Mouse (Mus musculus): ENCODE results near the gene Dok4.

Gene Dok4

DNA sequence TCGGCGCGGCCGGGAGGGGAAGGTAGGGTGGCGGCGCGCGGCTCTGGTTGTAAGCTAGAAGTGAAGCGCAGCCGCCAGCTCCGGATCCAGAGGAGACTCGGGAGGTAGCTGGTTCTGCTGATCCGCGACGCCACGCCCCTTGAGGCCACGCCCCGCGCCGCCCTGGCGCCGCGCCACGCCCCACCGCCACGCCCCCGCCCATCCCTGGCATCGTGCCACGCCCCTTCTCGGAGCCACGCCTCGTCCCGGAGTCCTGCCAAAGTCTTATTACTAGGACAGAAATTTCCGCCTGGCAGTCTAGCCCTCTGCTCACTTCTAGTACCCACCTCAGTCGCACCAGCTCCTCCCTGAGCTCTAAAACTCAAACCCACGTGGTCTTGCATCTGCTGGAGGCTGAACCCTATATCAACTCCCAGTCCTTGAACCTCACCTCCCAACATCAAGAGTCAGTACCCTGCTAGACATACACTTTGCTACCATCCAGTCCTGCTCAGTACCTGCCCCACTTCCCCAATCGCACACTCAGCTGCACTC is at the start of gene Dok4:
Dok4 (minus strand) TSS at position 134 of the 534 bp plus-strand sequence.
- peak; percentile 97 for DNase-seq

DNA sequence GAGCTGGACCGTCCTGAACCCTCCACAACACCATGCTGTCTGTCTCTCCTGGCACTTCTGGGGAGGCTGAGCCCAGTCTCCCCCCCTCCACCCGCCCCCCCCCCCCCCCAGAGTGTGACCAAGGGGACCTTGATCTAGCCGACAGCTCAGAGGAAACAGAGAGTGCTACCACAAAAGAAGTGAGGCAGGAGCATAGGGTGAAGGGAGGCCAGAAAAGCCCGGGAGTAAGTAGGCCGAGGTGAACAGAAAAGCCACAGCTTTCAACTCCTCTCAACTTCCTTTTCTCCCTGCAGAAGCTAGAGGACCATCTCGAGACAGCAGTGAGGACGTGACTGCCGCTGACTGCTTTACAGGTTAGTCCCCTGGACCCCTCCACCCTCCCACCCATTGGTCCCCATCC is 47.3 kb upstream of the Dok4 start, which contains the start of gene Adgrg5:
Adgrg5 (plus strand) TSS at position 290 of the 400 bp plus-strand sequence.
- DNase-seq: no peak

DNA sequence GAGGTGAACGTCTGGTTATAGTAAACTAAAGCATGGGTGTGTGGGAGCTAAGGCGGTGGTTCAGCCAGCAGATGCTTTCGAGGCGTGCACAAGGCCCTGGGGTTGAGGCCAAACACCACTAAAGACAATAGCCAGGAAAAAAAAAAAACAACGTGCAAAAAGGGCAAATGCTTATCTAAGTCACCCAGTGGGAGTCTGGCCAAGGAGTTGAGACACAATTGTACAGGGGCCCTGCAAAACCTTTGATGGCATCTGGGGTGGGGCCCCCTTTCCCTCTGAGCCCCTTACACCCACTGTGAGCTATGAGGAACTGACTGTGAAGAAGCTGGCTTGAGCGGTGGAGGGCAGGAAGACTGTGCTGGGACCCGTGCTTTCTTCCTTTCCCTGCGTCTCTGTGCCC is 46.5 kb upstream of the Dok4 start:
- DNase-seq: no peak

DNA sequence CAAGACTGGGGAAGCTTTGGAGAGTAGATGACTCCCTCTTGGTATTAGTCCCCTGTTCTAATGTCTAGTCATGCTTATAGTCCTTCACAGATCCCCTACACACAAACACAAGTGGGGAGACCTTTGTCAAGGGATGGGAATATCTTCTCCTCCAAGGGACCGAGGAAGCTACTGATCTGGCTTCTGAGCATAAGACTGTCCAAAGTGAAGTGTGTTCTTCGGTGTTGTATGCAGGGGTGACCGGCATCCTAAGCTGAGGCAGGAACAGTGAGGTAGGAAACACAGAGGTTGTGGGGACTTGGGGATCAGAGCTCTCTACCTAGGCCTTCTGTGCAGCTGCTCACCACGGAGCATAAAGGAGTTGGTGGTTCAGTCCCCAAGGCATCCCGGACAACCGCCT is 46.0 kb upstream of the Dok4 start:
- no peak for DNase-seq

DNA sequence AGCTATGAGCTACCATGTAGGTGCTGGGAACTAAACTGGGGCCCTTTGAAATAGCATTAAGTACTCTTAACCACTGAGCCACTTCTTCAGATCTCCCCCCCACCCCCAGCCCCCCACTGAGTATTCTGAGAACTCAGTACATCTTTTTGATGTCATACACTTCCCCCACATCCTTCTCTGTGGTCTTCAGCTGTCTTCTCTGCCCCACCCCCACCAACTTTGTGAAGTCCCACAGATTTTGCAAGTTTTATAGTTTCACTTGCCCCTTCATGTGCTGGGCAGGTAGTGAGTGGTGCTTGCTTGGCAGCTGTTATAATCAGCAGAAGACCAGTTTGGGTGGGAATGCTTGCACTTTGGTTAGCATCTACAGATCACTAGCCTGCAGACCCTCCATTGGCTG is 43.1 kb upstream of the Dok4 start:
- no peak for DNase-seq

DNA sequence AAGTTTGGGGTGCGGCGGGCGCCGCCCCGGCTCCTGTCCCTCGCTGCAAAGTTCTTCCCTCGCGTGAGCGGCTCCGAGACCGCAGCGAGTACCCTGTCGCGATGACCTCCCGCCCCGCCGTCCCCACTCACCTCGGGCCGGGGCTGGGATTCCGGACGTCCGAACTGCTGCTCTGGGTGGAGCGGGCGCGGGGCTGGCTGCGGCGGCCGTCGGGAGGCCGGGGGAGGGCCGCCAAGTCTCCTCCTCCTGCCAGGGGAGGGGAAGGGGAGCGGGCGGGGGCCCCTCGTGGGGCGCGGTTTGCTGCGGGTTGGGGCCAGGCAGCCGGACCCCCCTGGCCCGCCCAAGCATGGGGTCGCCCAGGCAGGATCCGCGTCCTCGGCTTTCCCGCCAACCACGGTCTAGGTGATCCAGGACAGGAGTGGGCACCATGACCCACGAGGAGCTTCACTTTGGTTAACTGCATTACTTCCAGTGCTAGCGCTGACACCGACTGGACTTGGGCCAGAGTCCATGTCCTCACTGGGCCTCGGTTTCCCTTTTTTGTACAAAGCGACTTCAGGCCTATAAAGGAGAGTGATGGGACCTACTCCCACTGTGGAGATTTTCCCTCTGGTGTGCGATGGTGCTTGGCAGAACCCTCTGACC is 41.8 kb upstream of the Dok4 start, which contains the start of gene Ccdc102a:
Ccdc102a (minus strand) TSS at position 248 of the 645 bp plus-strand sequence.
- DNase-seq: peak; percentile 58

DNA sequence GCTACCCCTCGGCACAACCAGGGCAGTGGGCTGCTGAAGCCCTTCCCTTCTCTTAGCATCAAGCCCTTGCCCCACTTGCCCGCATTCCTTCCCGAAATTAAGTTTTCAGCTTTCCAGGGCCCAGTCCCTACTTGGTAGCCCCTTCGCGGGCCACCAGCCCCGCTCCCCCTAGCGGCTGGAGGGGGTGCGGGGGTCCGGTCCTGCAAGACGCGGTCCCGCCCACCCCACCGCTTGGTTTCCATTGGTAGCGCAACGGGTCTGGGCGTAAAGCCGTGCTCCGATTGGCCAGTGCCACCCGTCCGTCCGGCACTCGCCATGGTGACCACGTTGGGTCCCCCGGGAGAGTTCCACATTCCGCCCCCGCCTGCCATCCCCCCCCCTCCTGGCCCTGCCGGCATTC is 41.2 kb upstream of the Dok4 start:
- peak; percentile 88 for DNase-seq

DNA sequence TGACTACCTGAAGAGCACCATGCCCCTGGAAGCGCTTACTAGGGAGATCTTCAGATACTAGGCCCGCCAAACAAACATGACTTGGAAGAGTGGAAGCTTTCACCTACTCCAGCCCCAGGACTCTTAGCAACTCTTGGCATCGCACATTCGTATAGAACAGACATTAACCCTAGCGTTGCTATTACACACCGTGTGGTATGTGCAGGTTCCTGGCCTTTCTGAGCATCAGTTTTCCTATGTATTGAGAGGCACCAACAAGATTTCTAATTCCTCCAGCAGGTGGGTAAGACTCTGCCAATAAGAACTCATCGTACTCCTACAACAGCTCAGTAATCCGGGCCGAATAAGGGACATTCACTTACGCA is 40.8 kb upstream of the Dok4 start:
- DNase-seq: no peak

DNA sequence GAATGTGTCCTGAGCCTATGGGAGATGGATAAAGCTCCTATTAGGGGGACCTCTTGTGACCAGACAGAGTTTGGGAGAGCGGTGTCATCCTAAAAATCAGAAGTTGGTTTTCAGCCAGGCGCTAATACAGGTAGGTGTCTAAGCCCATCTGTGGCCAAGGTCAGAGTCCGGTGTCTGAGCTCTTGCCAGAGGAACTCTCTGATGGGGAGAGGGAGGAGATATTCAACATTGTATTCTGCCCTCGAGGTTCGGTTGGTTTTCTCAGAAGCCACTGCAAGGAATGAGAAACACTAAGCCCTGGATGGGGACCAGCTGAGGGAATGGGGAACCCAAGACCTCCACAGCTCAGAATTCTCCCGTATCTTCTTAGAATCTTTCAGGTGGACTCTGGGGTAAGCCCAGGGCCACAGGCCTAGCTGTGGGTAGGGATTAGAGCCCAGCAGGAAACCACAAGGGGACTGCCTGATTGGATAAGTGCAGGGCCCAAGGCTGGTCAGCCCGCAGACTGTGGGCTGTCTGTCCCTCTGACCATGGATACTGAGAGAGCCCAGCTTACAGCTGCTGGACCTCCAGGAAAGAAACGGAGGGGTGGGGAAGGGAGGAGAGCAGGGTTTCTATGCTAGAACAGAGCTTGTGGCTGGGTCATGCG is 40.3 kb upstream of the Dok4 start:
- DNase-seq: no peak

DNA sequence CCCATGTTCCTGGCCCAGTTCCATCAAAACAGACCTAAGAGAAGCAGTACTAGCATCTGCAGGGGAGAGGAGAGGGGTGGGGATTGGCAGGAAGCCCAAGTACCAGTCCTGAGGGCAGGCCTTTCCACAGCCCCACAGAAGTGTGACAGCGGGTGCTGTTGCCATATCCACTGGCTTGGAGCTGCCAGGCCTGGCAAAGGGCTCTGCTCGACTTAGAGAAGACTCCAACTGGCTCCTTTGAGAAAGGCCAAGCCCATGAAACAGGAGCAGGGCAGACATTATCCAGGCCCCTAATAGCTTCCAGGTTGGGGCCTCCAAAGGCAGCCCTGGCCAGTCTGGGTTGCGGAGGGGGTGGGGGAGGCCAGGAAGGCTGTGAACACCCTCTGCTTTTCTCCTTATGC is 38.6 kb upstream of the Dok4 start:
- no peak for DNase-seq

DNA sequence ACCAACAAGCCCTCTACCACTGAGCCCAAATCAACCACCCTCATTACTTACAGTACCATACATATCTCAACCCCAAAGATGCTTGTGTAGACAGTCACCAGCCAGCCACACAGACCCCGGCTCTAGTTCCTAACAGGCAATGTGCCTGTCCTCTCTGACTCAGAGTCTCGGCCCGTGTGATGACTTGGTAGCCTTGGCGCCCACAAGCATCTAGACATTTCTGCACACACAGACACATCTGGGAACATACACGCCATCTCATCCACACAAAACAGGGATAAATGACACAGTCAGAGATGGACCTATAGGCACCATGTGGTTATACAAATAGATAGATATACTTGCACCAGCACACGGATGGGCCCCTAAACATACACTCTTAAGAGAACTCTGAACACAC is 38.1 kb upstream of the Dok4 start:
- DNase-seq: no peak

DNA sequence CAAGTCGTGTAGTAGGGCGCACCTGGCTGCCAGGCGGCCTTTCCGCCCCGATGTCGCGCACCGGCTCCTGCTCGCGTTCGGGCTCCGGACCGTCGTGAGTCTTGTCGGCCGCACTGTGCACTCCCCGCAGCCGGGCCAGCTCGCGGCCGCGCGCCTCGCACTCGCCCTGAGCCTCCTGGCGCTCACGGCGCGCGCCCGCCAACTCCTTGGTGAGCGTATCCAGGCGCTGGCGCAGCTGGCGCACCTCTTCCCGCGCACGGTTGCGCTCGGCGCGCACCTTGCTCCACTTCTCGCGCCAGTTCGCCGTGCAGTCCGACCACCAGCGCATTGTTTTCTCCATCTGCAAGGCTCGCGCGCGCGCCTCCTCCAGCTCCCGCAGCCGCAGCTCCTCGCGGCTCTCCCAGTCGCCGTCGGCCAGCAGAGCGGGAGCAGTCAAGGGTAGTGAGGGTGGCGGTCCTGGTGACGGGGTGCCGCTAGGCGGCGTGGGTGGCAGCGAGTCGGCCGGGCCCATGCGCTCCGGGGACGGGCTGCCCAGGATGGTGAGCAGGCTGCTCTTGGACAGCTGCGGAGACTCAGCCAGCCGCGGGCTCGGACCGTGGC is 37.0 kb upstream of the Dok4 start:
- DNase-seq: peak; percentile 75

DNA sequence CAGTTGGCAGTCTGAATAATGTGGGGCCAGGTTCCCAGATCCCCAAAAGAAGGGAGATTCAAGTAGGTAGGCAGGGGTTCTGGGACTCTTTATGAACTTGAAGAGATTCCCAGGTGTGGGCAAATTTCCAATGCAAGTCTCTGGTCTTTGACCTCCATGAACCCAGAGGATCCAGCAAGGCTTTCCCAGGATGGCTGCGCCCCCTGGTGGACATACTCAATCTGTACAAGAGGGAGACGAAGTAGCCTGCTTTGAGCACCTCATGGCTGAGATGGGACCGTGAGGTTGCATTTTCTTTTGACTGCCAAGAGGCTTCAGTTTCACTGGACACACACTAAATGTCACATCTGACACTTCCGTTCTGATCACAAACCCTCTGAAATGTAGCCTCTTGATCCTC is 32.7 kb upstream of the Dok4 start:
- peak; percentile 90 for DNase-seq

DNA sequence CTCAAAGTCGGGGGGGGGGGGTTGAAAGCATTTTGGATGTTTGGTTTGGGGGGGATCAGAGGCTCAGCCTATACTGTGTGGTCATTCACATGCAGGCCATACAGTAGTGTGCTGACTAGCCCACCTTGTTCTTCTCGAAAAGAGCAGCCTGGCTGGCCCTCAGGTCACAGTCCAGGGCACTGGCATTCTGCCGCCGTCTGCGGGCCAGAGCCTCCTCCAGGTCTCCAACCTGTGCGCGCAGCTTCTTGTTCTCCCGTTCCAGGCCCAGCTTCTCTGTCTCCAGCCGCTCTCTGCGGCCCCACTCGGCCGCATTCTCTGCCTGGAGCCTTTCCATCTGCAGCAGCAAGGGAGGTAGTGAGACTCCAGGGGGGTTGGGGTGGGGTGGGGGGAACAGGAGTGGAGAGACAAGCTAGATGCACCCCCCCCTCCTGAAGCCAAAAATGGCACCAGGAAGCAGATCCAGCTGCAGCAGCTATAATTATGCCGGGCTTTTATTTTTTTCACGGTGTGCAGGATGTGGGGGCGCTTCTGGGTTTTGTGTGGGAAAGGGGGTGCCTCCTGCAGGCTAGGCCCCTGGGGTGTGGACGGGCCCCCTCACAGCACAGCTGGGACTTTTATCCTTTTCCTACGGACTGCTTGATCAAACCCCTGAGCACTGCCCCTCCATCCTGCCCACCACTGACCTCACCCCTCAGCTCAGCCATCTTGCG is 31.6 kb upstream of the Dok4 start:
- DNase-seq: peak; percentile 70

DNA sequence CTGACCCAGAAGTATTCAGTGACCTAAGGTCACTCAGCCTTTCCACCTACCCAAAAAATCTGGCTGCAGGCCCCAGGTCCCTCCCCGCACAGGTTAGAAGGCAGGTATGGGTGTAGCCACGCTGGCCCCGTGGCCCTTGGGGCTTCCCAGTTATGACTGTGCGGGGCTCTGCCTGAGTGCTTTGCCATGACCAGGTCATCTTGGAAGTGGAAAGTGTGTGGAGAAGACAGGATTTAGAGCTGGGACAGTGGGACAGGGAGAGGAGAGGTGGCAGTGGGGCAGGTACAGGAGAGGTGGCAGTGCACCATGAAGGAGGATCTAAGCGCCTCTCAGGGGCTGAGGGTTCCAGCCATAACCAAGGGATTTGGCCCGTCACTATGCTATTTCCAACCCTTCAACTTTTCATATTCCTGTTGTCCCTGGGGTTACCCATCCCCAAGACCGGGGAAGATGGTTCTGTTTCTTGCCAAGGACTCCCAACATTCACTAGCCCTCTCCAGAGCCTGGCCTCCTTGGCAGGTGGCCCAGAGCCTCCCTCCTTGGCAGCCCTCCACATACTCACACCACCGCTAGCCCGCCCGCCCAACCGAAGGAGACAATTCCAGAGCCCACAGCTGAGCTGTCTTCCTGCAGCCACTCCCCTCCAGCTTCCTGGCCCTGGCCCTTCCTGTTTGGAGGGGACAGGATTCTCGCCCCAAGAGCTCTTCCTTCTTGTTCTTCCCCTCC is 28.5 kb upstream of the Dok4 start:
- DNase-seq: peak; percentile 96

DNA sequence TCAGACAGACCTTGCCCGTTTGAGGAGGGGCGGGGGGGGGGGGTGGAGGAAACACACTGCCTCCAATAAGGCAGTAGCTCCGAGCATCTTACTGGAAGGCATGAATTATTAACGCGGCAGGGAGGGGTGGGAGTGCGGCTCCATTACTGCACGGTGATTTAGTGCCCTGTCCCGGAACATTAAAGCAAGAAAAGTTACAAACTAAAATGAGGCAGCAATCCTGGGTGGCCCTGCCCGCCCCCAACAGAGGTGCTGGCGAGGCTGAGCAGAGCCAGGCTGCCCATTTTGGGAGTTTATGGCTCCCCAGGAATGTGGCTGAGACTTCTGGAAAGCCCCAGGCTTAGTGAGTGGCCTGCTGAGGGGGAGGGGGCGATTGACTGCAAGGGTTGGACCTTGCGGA is 27.6 kb upstream of the Dok4 start:
- DNase-seq: peak; percentile 35

DNA sequence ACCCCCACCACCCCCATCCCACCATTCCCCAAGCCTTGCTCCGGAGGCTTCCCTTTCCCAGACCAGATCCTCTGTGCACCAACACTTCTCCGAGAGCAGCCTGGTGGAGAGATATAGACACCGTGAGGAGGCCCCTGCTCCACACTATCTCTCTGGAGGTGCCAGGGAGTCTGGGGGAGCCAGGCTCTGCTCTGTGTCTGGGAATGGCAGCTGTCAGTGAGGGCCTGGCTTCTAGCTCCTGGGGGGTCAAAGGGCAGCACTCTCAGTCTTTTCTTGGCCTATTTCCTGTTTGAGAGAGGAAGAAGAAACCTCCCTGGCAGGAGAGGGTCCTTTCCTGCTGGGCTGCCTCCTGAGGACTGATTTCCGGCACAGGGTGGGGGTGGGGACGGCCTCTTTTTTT is 24.9 kb upstream of the Dok4 start:
- DNase-seq: no peak

DNA sequence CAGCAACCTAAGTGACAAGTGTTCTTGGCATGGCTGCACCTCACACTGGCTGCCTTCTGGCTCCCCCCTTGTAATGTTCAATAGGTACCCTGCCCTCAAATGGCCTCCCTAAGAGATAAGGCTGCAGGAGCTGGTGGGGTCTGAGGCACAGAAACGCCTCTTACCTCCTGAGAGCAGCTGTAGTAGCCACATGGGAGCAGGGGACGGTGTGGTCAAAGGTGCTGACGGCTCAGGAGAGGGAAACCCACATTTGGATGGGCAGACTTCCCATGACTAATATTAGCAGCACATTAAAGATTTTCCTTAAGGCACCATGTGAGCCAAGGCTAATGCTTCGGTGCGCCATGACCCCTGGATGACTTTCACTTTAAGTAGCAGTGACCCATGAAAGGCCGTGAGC is 24.5 kb upstream of the Dok4 start:
- no peak for DNase-seq

DNA sequence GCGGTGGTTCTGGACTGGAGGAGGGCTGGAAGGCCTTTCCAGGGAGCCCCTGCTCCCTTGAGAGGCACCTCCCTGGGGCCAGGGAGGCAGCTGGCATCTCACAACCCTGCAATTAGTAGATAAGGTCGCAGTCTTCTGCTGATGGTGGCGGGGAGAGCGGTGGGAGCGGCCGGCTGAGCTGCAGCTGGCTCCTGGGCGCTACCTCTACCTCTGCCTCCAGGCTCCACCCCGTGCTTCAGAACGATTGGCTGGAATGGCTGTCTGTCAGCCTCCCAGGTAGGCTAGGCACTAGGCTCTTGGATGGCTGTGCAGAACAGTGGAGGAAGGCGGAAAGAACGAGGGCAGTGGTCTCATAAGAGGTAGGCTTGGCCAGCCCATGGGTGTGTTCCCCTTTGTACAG is 23.1 kb upstream of the Dok4 start:
- DNase-seq: no peak

DNA sequence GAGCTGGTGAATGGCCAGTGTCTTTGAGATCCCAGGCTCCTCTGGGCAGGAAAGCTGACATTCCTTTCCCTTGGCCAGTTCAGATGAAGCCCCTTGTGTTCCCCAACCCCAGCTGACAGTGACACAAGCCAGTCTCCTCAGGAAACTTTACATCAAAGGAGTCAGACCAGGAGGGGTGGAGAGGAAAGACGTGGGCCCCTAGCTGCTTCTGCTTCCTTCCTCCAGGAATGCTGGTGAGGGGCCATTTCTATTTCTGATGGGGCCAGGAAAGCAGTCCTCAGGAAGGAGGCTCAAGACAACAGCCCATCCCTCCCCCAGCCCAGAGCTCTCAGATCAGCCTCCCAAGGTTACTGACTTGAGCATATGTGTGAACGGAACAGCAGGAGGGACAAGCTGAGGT is 16.8 kb upstream of the Dok4 start:
- DNase-seq: no peak

DNA sequence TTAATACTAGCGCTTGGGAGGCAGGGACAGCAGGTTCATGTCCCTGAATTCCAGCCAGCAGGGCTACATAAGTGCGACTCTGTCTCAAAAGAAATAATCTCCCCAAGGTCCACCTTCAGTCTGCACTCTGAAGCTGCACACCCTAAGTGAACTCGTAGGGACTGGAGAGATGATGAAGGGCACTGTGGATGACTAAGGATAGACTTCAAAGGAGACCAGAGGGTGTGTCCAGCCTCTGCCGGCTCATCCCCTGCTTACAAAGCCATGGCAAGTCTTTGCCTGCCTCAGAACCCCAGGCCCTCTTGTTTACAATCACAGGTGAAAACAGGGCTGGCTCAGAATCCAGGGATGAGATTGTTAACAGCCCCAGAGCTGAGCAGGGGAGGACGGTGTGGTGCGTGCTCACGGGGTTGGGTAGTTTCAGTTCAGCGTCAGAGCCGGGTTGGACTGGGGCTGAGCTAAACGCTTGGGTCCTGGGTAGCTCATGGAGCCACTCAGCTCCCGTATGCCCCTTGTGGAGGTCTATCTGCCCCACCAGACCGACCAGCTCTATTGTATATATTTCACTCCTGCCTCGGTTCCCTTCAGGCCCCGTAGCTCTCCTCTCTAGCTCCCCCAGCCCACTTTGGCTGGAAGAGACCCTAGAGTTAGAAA is 12.4 kb upstream of the Dok4 start:
- no peak for DNase-seq

DNA sequence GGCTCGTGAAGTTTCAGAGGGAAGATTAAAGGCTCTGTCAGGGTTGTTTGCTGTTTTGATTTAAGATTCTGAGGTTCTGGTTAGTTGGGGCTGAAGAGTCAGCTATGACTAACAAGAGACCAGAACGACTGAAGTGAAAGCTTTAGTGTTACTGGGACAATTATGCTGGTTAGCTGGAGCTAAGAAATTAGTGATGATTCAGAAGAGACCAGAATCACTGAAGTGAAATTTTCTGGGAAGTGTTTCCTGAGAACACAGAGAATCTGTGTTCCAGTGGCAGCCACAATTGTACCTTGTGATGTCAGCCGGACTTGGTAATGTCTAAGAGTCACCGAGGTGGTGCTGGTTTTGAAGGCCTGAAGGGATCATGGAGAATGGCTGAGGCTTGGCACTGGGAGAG is 4.6 kb upstream of the Dok4 start:
- DNase-seq: no peak
